Mouse (Mus musculus): Measurements from ENCODE around the gene Klhl25. TPM values are rescaled to one million over a fixed set of nuclear protein-coding genes. Genes with fewer than 3 reads are reported as not detected.

The Klhl25 gene
- polyA plus RNA-seq (2014; fragmentation: Illumina TruSeq; extraction: RNeasy Lipid Tissue Mini Kit (QIAGEN cat#74804); ENCODE audit: low read depth, low replicate concordance), result 3.6 TPM

DNA sequence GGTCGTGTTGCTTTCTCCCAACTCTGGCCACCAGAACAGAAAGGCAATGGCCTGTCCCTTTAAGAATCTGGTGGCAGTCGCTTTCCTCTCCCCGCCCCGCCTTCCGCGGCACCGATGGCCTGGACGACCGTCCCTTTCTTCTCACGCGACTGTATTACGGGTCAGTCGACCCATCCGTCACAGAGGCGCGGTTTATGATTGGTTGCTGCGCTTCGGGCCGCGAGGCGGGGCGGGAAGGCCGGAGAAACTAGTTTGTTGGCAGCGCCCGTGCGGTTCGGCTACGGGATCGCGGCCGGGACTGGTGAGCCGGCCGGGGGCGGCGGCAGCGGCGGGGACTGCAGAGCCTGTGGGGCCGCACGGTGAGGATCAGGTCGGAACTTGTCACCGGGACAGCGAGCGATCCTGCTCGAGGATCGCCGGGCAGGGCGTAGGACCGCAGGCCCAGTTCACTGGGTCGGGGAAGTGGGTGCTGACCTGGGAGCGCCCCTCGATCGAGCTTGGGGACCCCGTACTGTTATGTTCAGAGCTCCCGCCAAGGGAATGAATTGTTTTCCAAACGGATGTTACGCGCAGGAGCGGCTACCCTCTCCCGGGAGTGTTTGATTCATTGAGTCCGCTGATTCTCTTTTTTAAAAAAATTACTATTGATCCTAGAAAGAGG is at the start of gene Klhl25:
Klhl25 (plus strand) TSS at position 196 of the 661 bp plus-strand sequence.

Data from testis, adult 10 weeks (tissue).